Mouse (Mus musculus) B cell, adult 67 days (primary cell): ENCODE data around the gene Pak2. TPM values are rescaled to one million over a fixed set of nuclear protein-coding genes. Genes with fewer than 3 reads are reported as not detected.

ENCODE experiments used
- total RNA-seq, 2 experiments: library from RNA; stranded (reverse); gene quantifications; 4 replicates each; pipeline ENCODE4 v1.2.4; 2023

Gene Pak2
- total RNA-seq, result 10 to 100 TPM; 82.6 to 86.3 TPM

DNA sequence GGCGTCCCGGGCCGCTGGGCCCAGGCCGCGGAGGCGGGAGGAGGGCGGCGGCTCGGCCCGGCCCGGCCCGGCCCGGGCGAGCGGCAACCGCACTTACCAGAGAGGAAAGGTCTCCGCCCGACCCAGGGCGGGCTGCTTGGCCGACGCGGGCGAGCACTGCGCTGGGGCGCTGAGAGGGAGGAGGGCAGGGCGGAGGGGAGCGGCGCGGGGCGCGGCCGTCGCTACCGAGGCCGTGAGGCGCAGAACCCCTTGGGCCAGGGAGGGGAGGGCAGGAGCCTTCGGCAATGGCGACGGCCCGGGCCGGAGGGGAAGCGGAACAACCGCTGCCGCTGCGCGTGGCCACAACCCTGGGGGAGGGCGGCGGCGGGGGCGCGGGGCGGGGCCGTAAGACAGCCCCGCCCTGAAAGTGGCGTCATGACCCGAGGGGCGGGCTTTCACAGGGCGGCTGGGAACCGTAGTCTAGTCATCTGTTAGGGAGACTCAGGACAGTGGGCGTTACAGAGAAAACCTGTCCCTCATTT is at the start of gene Pak2:
Gene Pak2 (minus strand): TSS at position 352 of the 521 bp plus-strand sequence.

DNA sequence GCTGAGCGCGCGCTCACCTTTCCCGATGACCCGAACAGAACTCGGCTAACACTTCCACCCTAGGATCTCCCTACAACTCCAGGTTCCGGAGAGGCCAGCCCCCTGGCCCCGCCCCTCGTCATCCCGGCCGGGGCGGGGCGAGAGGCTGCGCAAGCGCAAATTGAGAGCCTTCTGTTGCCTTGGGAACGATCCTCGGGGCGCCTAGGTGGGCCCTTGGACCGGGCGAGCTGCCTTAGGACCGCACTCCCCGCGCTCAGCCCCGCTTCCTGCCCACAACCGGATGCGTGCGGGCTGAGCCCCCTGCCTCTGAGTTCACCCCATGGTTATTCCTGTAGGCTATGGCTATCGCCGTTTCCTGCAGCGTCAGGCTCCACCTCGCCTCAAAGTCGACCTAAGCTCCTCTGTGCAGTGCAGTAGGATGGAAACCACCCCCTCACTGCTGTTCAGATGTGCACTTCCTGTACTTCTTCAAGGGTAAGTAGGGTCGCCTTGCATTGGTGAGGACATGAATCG is 20.6 kb upstream of the Pak2 start, which contains the start of the genes Pigx and Cep19:
Gene Pigx (minus strand): TSS at position 103 of the 513 bp plus-strand sequence.
Gene Cep19 (plus strand): TSS at position 163 of the 513 bp plus-strand sequence.

DNA sequence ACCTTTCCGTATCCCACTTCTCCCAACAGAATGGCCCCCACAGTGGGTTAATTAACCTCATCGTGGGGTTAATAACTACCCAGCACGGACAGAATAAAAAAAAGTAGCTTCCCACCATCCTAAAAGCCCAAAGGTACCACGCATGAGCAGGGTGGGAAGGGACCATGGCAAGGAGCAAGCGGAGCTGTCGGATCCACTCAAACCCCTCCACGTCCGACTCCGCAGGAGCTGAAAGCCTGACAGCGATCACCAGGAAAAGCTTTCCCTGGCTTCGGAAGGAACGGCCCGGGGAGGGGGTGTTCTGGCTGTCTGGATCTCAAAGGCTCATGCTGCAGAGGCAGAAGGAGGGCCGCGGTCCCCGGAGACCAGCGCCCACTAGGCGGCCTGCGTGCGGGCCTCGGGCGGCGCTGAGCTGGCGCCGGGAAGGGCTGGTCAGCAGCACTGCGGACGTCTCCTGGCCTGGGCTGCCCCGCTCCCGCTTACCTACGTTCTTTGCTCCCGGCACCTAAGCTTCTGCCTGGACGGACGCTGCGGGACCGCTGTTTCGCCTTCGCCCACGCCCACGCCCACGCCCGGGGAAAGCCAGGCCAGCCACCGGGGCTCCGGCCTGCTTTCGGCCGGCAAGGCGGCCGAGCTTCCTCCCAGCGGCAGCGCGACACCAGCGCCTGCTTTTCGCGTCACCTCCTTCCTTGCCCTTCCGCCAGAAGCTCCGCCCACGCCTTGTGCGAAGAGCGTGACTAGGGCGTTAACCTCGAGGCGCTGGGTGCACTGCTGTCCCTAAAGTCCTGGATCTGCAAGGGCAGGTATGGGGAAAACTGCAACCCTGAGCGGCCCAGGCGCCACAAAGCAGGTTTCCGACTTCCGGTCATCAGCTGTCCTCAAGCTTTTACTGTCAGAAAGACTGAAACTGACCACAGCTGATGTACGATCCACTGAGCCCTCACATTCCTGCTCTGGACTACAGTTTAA is 76.3 kb downstream of the Pak2 start, which contains the start of gene Senp5:
Gene Senp5 (minus strand): TSS at position 779 of the 969 bp plus-strand sequence.

Other genes starting within 250 kb of the Pak2 start
- gene Meltf, start 200.5 kb downstream of the Pak2 start, total RNA-seq, result not detected
- gene Pigz, start 145.5 kb downstream of the Pak2 start, total RNA-seq, result not detected
- gene 0610012G03Rik, start 130.8 kb downstream of the Pak2 start, total RNA-seq, result 10 to 100 TPM; 17.0 to 17.2 TPM
- gene Ncbp2, start 130.8 kb downstream of the Pak2 start, total RNA-seq, result 10 to 100 TPM; 24.4 to 24.9 TPM
- gene Senp5, start 76.1 kb downstream of the Pak2 start, total RNA-seq, result 10 to 100 TPM; 34.3 to 35.6 TPM
- 10 to 100 TPM; 35.3 to 38.7 TPM for gene Pigx, start 20.4 kb upstream of the Pak2 start, total RNA-seq
- 1 to 10 TPM; 4.8 to 7.1 TPM for gene Cep19, start 20.5 kb upstream of the Pak2 start, total RNA-seq
- gene Nrros, start 86.3 kb upstream of the Pak2 start, total RNA-seq, result 100 to 1,000 TPM; 223 to 245 TPM
- not detected for gene Bex6, start 100.5 kb upstream of the Pak2 start, total RNA-seq
- 10 to 100 TPM; 11.5 to 12.8 TPM for gene Fbxo45, start 167.8 kb upstream of the Pak2 start, total RNA-seq
- 10 to 100 TPM; 10.9 to 14.0 TPM for gene Wdr53, start 167.9 kb upstream of the Pak2 start, total RNA-seq
- 1 to 10 TPM in 1 of 2 experiments, not detected in 1; 1.7 TPM for gene Smco1, start 192.1 kb upstream of the Pak2 start, total RNA-seq
- 10 to 100 TPM; 18.4 to 20.0 TPM for gene Rnf168, start 198.1 kb upstream of the Pak2 start, total RNA-seq